Mouse (Mus musculus): ENCODE data around the gene Primpol. TPM values are rescaled to one million over a fixed set of nuclear protein-coding genes. Genes with fewer than 3 reads are reported as not detected.

Gene Primpol
- total and polyA plus RNA-seq, 3 experiments, result 7.1 to 11.6 TPM; not detected in 1

DNA sequence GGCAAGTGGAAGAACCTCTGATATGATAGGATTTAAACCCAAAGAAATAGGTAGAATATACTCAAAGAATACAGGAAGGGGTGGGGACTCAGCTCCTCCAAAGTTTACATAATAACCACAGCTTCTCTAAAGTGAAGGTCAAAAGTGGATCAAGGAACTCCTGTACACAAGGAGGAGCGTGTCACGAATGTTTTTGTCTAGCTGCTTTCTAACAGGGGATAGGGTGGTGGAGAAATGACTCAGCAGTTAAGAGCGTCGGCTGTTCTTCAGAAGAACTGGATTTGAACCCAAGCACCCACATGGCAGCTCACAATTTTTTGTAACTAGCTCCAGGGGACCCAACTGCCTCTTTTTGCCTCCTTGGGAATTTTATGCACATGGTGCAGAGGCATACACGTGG lies 22.8 kb upstream of the Primpol start:
- no peak overlapping the region; the same call in 1 of the 2 replicates for H3K27ac ChIP-seq (ENCODE audit: control insufficient read depth, low read depth, low read length)
- peaks cover 9 to 28% of the 10 kb centered on the region in 2 experiments for H3K36me3 ChIP-seq (ENCODE audit: control insufficient read depth in 1 of 2, insufficient read depth in 2 of 2, low read length in 2 of 2)
- H3K9me3 ChIP-seq (replicated peaks; ENCODE audit: insufficient read depth, low read length), result no peaks in the 10 kb centered on the region
- DNase-seq (ENCODE audit: low read depth, low spot score), result peak; percentile 55
- no peak overlapping the region for H3K9ac ChIP-seq (ENCODE audit: control insufficient read depth, low read depth, low read length, poor library complexity, severe bottlenecking)
- no peaks in the 10 kb centered on the region for H3K27me3 ChIP-seq (ENCODE audit: control insufficient read depth in 1 of 2, insufficient read depth in 2 of 2, low read length in 2 of 2)
- TF ChIP-seq KAT2A (conservative IDR thresholded peaks at IDR 0.05; ENCODE audit: low read depth, low read length) (no peak), MAX (IDR thresholded peaks at IDR 0.05; ENCODE audit: low read length) (no peak), HCFC1 (IDR thresholded peaks at IDR 0.05; ENCODE audit: low read depth, low read length) (no peak), POLR2AphosphoS2 (IDR thresholded peaks at IDR 0.05; ENCODE audit: low read length) (no peak), RCOR1 (IDR thresholded peaks at IDR 0.05; ENCODE audit: low read depth, low read length) (no peak), SIN3A (IDR thresholded peaks at IDR 0.05; ENCODE audit: low read length) (no peak), ELF1 (IDR thresholded peaks at IDR 0.05; ENCODE audit: low read depth, low read length) (no peak)
- H3K4me1 ChIP-seq (ENCODE audit: control insufficient read depth in 1 of 2, insufficient read depth in 2 of 2, low read length in 2 of 2), result peaks cover 3 to 7% of the 10 kb centered on the region in 2 experiments
- H3K4me3 ChIP-seq (ENCODE audit: control insufficient read depth in 1 of 2, insufficient read depth in 1 of 2, low read depth in 2 of 2, low read length in 2 of 2), result no peak overlapping the region
- no peaks in the 10 kb centered on the region for H3K79me2 ChIP-seq (ENCODE audit: control insufficient read depth, insufficient read depth, low read length, poor library complexity)

DNA sequence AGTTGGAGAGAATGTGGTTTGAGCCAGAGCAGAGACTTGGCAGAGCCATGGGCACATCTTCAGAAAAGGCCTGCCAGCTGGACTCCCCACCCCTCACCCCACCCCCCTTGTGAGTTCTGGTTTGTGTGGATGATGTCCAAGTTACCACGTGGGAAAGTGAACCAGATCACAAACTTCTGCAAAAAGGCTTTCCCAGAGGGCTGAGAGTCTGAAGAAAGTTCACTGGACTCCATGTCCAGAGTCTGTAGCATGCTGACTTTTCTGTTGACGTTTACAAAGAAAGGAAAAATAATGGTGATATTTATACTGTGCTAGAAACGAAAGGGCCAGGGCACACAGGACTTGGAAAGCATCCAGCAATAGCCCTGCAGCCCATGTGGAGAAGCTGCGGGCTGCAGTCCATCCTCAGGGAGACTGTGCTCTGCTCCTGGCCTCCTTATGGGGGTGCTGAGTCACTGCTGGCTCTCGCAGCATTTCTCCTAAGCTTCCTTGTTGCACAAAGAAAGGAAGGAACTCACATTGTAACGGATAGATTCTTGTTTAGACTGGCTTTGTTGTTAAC lies 22.1 kb upstream of the Primpol start:
- Histone ChIP-seq H3K36me3 (ENCODE audit: control insufficient read depth in 1 of 2, insufficient read depth in 2 of 2, low read length in 2 of 2) (peaks cover 15 to 28% of the 10 kb centered on the region in 2 experiments), H3K4me1 (ENCODE audit: control insufficient read depth in 1 of 2, insufficient read depth in 2 of 2, low read length in 2 of 2) (peaks cover 3 to 7% of the 10 kb centered on the region in 2 experiments), H3K27me3 (ENCODE audit: control insufficient read depth in 1 of 2, insufficient read depth in 2 of 2, low read length in 2 of 2) (no peaks in the 10 kb centered on the region), H3K4me3 (ENCODE audit: control insufficient read depth in 1 of 2, insufficient read depth in 1 of 2, low read depth in 2 of 2, low read length in 2 of 2) (no peak overlapping the region), H3K27ac (ENCODE audit: control insufficient read depth, low read depth, low read length) (no peak overlapping the region), H3K9me3 (replicated peaks; ENCODE audit: insufficient read depth, low read length) (no peaks in the 10 kb centered on the region), H3K79me2 (ENCODE audit: control insufficient read depth, insufficient read depth, low read length, poor library complexity) (no peaks in the 10 kb centered on the region), H3K9ac (ENCODE audit: control insufficient read depth, low read depth, low read length, poor library complexity, severe bottlenecking) (no peak overlapping the region)
- DNase-seq (ENCODE audit: low read depth, low spot score), result no peak
- TF ChIP-seq BHLHE40 (IDR thresholded peaks at IDR 0.05; ENCODE audit: borderline replicate concordance, low read depth, low read length) (no peak), HCFC1 (IDR thresholded peaks at IDR 0.05; ENCODE audit: low read depth, low read length) (no peak), ZKSCAN1 (IDR thresholded peaks at IDR 0.05; ENCODE audit: low read depth, low read length) (no peak), POLR2AphosphoS5 (IDR thresholded peaks at IDR 0.05; ENCODE audit: borderline replicate concordance, low read depth, low read length) (no peak), NRF1 (IDR thresholded peaks at IDR 0.05; ENCODE audit: insufficient read depth, low read depth, low read length, poor library complexity, severe bottlenecking) (no peak), USF1 (IDR thresholded peaks at IDR 0.05; ENCODE audit: low read depth, low read length) (no peak), GATA1 (IDR thresholded peaks at IDR 0.05; ENCODE audit: low read depth, low read length) (no peak), EP300 (IDR thresholded peaks at IDR 0.05; ENCODE audit: low read depth in 1 of 2, low read length in 2 of 2) (no peak)

DNA sequence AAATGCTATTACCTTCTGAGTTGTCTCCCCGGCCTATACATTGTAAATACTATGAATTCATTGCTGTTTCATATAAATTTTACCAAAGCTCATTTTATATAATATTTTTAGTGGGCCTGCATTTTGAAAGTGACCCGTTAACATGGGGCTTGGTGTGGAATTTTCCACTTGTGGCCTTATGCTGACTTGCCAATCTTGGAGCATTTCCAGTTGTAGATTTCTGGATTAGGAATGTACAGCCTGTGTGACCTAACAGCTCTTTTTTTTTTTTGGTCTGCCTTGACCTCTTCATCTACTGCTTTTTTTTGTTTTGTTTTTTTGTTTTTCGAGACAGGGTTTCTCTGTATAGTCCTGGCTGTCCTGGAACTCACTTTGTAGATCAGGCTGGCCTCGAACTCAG lies 13.9 kb upstream of the Primpol start:
- no peak overlapping the region for H3K4me3 ChIP-seq (ENCODE audit: control insufficient read depth in 1 of 2, insufficient read depth in 1 of 2, low read depth in 2 of 2, low read length in 2 of 2)
- no peak for TF ChIP-seq BHLHE40 (IDR thresholded peaks at IDR 0.05; ENCODE audit: borderline replicate concordance, low read depth, low read length)
- no peak for TF ChIP-seq ZNF384 (IDR thresholded peaks at IDR 0.05; ENCODE audit: low read depth, low read length)
- TF ChIP-seq HCFC1 (IDR thresholded peaks at IDR 0.05; ENCODE audit: low read depth, low read length), result no peak
- no peak for TF ChIP-seq MAZ (IDR thresholded peaks at IDR 0.05; ENCODE audit: low read depth, low read length)
- TF ChIP-seq POLR2AphosphoS5 (IDR thresholded peaks at IDR 0.05; ENCODE audit: borderline replicate concordance, low read depth, low read length), result no peak
- TF ChIP-seq MXI1 (IDR thresholded peaks at IDR 0.05; ENCODE audit: low read depth, low read length), result no peak
- no peak for TF ChIP-seq EP300 (IDR thresholded peaks at IDR 0.05; ENCODE audit: low read depth in 1 of 2, low read length in 2 of 2)
- TF ChIP-seq GATA1 (IDR thresholded peaks at IDR 0.05; ENCODE audit: low read depth, low read length), result no peak
- no peak for TF ChIP-seq MAX (IDR thresholded peaks at IDR 0.05; ENCODE audit: low read length)
- no peak for TF ChIP-seq MAFK (IDR thresholded peaks at IDR 0.05; ENCODE audit: borderline replicate concordance, low read depth, low read length)
- TF ChIP-seq MEF2A (IDR thresholded peaks at IDR 0.05; ENCODE audit: extremely low read depth, insufficient replicate concordance, low read depth, low read length, poor library complexity, severe bottlenecking), result no peak
- TF ChIP-seq ZMIZ1 (IDR thresholded peaks at IDR 0.05; ENCODE audit: low read depth, low read length), result no peak
- no peak for TF ChIP-seq CTCF (IDR thresholded peaks at IDR 0.05 in 2 of 3, conservative IDR thresholded peaks at IDR 0.05 in 1 of 3; ENCODE audit: control insufficient read depth in 1 of 3, insufficient read depth in 1 of 3, low read depth in 2 of 3, low read length in 3 of 3, poor library complexity in 1 of 3, severe bottlenecking in 1 of 3)
- TF ChIP-seq USF2 (IDR thresholded peaks at IDR 0.05; ENCODE audit: borderline replicate concordance in 1 of 2, insufficient read depth in 1 of 2, low read depth in 1 of 2, low read length in 2 of 2), result no peak
- TF ChIP-seq SIN3A (IDR thresholded peaks at IDR 0.05; ENCODE audit: low read length), result no peak
- no peak for TF ChIP-seq MYC (IDR thresholded peaks at IDR 0.05; ENCODE audit: low read depth, low read length)

More for the DNA sequence above, 13.9 kb upstream of the Primpol start:
- Histone ChIP-seq H3K27me3 (ENCODE audit: control insufficient read depth in 1 of 2, insufficient read depth in 2 of 2, low read length in 2 of 2) (no peaks in the 10 kb centered on the region), H3K36me3 (ENCODE audit: control insufficient read depth in 1 of 2, insufficient read depth in 2 of 2, low read length in 2 of 2) (peaks cover 14 to 32% of the 10 kb centered on the region in 2 experiments), H3K27ac (ENCODE audit: control insufficient read depth, low read depth, low read length) (no peak overlapping the region), H3K9me3 (replicated peaks; ENCODE audit: insufficient read depth, low read length) (no peaks in the 10 kb centered on the region), H3K4me1 (ENCODE audit: control insufficient read depth in 1 of 2, insufficient read depth in 2 of 2, low read length in 2 of 2) (peaks cover 8 to 14% of the 10 kb centered on the region in 2 experiments; a peak in 3 of 4 replicates), H3K9ac (ENCODE audit: control insufficient read depth, low read depth, low read length, poor library complexity, severe bottlenecking) (no peak overlapping the region), H3K79me2 (ENCODE audit: control insufficient read depth, insufficient read depth, low read length, poor library complexity) (peaks cover 27% of the 10 kb centered on the region)
- no peak for DNase-seq (ENCODE audit: low read depth, low spot score)
